Mouse (Mus musculus): ENCODE measurements around the gene Ccdc142. TPM values are rescaled to one million over a fixed set of nuclear protein-coding genes. Genes with fewer than 3 reads are reported as not detected.

The Ccdc142 gene
- polyA plus RNA-seq, 1 experiment from 2014 or later = 4.2 TPM

DNA sequence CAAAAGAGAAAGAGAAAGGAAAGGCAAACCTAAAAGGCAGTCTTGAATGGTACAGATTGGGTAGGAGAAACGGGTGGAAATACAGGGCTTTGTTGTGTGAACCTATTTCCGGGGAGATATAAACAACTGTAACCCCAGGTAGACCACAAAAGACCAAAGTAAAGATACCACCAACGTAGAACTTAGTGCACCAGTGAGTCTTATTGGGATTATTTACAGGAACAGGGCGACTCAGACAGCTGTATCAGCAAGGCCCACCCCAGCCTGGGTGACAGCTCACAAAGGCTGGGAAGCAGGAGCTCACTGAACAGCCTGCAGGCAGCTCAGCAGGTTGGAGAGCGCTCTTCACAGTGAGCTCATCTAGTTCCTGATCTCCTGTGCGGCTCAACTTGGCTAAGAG, 5.4 kb upstream of the Ccdc142 start:
- no peak for ATAC-seq (ENCODE audit: low FRiP score, low TSS enrichment)
- Histone ChIP-seq H3K4me1 (ENCODE audit: control insufficient read depth, insufficient read depth, low read length) (0 out of 2 replicates have a peak, but pooled peaks cover 4% of the 10 kb centered on the region), H3K36me3 (ENCODE audit: control insufficient read depth, insufficient read depth, low read length) (no peaks in the 10 kb centered on the region), H3K4me2 (ENCODE audit: low read length) (no peak overlapping the region), H3K4me3 (replicated peaks; ENCODE audit: low read depth, low read length) (no peak overlapping the region), H3K9me3 (ENCODE audit: control insufficient read depth, low read length) (no peaks in the 10 kb centered on the region), H3K27ac (replicated peaks; ENCODE audit: low read depth, low read length) (no peak overlapping the region), H3K9ac (replicated peaks; ENCODE audit: low read length) (no peak overlapping the region), H3K27me3 (ENCODE audit: control insufficient read depth, insufficient read depth, low read length) (peaks cover 5% of the 10 kb centered on the region; the same call in 1 of the 2 replicates)
- 37% methylated on average over 6 of the region's 6 CpGs for WGBS
- no peak for DNase-seq

DNA sequence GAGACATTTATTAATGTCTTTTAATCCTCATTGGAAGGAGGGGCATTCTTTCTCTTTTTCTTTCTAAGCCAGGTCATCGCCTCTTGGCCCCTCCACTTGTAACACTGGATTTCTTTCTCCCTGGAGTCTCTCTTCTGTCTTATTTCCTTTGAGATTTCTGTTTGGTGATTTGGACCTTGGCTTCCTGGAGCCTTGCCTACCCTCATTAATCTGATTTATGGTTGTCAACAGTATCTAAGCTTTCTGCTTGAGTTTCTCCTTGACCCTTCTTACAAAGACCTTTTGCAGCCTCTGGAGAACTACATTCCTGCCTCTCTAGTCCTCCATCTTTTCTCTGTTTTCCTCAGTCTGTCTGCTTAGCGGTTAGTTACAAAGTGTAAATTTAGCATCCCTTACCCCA, 3.0 kb upstream of the Ccdc142 start:
- Histone ChIP-seq H3K27ac (replicated peaks; ENCODE audit: low read depth, low read length) (no peak overlapping the region), H3K4me3 (replicated peaks; ENCODE audit: low read depth, low read length) (no peak overlapping the region), H3K36me3 (ENCODE audit: control insufficient read depth, insufficient read depth, low read length) (no peaks in the 10 kb centered on the region), H3K27me3 (ENCODE audit: control insufficient read depth, insufficient read depth, low read length) (no peaks in the 10 kb centered on the region), H3K4me1 (ENCODE audit: control insufficient read depth, insufficient read depth, low read length) (peaks cover 14% of the 10 kb centered on the region), H3K9me3 (ENCODE audit: control insufficient read depth, low read length) (no peaks in the 10 kb centered on the region), H3K9ac (replicated peaks; ENCODE audit: low read length) (no peak overlapping the region), H3K4me2 (ENCODE audit: low read length) (no peak overlapping the region)
- DNase-seq (no peak), ATAC-seq (ENCODE audit: low FRiP score, low TSS enrichment) (no peak)
- 74% methylated on average over 2 of the region's 2 CpGs for WGBS

DNA sequence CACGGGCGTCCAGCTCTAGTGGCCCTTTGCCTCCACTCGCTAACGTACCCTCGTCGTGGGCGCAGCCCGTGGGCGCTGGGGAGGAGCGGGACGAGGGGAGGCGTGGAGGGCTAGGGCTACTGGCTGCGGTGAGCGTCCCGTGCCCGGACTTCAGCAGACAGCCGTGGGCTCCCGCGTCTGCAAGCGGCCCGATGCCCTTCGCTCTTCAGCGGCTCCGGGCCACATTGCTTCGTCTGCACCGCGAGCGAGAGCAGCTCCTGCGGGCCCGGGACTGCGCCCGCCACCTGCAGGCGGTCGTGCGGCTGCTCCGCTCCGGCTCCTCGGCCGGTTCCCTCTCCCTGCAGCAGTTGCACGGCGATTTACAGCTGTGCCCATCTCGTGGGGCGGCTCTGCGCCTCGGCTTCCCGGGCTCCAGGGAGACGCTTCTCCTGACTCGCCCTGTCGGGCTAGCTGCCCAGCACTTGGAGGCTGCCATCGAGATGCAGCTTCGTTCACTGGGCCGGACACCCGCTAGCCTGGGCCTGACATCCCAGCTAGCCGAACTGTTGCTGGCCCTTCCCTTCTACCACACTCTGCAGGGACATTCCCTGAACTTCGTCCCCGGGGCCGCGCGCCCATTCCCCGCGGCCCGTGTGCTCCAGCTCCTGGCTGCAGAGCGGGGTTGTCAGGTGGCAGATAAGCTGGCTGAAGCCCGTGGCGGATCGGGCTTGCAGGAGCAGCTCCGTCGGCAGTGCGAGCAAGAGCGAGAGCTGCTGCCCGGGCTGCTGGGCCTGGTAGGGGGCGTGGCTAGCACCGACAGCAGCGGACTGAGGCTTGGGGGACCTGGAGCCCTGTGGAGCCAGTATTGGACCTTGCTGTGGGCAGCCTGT, 521 bp downstream of the Ccdc142 start:
- Histone ChIP-seq H3K4me2 (ENCODE audit: low read length) (peak overlapping the region; percentile 99), H3K4me1 (ENCODE audit: control insufficient read depth, insufficient read depth, low read length) (peaks cover 14% of the 10 kb centered on the region), H3K4me3 (replicated peaks; ENCODE audit: low read depth, low read length) (peak overlapping the region; percentile 77), H3K9ac (replicated peaks; ENCODE audit: low read length) (peak overlapping the region; percentile 75), H3K27ac (replicated peaks; ENCODE audit: low read depth, low read length) (peak overlapping the region; percentile 82), H3K27me3 (ENCODE audit: control insufficient read depth, insufficient read depth, low read length) (no peaks in the 10 kb centered on the region), H3K36me3 (ENCODE audit: control insufficient read depth, insufficient read depth, low read length) (no peaks in the 10 kb centered on the region), H3K9me3 (ENCODE audit: control insufficient read depth, low read length) (no peaks in the 10 kb centered on the region)
- under 1% methylated on average over 74 of the region's 74 CpGs for WGBS
- DNase-seq (peak; percentile 80), ATAC-seq (ENCODE audit: low FRiP score, low TSS enrichment) (peak; percentile 79)

DNA sequence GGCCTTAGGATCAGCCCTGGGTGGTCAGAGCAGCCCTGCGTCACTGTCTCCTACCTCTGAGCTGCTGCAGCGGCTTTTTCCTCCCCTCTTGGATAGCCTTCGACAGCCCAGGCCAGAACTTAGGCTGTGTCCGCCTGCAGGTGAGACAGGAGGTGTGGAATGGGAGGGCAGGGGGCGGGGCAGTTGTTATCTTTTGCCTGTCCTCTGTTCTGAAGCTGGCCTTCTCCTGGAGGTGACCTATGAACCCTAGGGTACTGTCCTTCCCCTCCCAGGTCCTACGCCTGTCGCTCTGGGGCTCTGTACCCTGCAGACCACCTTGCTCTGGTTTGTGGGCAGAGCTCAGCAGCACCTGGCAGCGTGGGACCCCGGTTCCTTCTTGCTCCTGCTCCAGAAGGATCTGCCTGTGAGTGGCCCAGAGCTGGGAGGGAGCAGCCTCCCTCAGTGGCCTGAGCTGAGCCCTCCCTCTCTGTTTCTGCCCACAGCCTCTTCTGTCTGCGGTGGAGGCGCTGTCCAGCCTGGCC, 1.8 kb downstream of the Ccdc142 start:
- H3K4me1 ChIP-seq (ENCODE audit: control insufficient read depth, insufficient read depth, low read length) = peaks cover 21% of the 10 kb centered on the region
- ATAC-seq (ENCODE audit: low FRiP score, low TSS enrichment) = no peak
- no peak overlapping the region for H3K27ac ChIP-seq (replicated peaks; ENCODE audit: low read depth, low read length)
- H3K27me3 ChIP-seq (ENCODE audit: control insufficient read depth, insufficient read depth, low read length) = no peaks in the 10 kb centered on the region
- H3K4me3 ChIP-seq (replicated peaks; ENCODE audit: low read depth, low read length) = peak overlapping the region; percentile 77
- peak overlapping the region; percentile 99 for H3K4me2 ChIP-seq (ENCODE audit: low read length)
- DNase-seq = no peak
- peak overlapping the region; percentile 75 for H3K9ac ChIP-seq (replicated peaks; ENCODE audit: low read length)
- 44% methylated on average over 11 of the region's 11 CpGs for WGBS
- no peaks in the 10 kb centered on the region for H3K36me3 ChIP-seq (ENCODE audit: control insufficient read depth, insufficient read depth, low read length)
- H3K9me3 ChIP-seq (ENCODE audit: control insufficient read depth, low read length) = no peaks in the 10 kb centered on the region

DNA sequence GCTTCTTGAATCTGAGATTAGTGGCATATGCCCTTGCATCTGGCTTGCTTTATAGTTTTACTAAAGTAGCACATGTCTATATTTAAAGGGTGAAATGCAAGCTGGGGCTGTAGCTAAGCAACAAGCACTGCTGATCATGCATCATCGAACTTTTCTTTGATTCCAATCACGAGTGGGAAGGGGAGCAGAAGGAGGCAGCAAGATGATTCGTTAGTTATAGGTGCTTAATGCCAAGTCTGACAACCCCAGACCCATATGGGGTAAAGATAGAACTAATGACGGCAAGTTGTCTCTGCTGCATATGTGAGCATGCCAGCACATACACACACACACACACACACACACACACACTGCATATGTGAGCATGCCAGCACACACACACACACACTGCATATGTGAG, 2.8 kb downstream of the Ccdc142 start:
- H3K4me1 ChIP-seq (ENCODE audit: control insufficient read depth, insufficient read depth, low read length) = peaks cover 26% of the 10 kb centered on the region
- WGBS = 75% methylated on average over 4 of the region's 4 CpGs
- H3K9me3 ChIP-seq (ENCODE audit: control insufficient read depth, low read length) = no peaks in the 10 kb centered on the region
- H3K27me3 ChIP-seq (ENCODE audit: control insufficient read depth, insufficient read depth, low read length) = no peaks in the 10 kb centered on the region
- no peak for DNase-seq
- no peak overlapping the region for H3K27ac ChIP-seq (replicated peaks; ENCODE audit: low read depth, low read length)
- no peaks in the 10 kb centered on the region for H3K36me3 ChIP-seq (ENCODE audit: control insufficient read depth, insufficient read depth, low read length)
- no peak for ATAC-seq (ENCODE audit: low FRiP score, low TSS enrichment)
- no peak overlapping the region for H3K9ac ChIP-seq (replicated peaks; ENCODE audit: low read length)
- no peak overlapping the region for H3K4me3 ChIP-seq (replicated peaks; ENCODE audit: low read depth, low read length)
- no peak overlapping the region for H3K4me2 ChIP-seq (ENCODE audit: low read length)

DNA sequence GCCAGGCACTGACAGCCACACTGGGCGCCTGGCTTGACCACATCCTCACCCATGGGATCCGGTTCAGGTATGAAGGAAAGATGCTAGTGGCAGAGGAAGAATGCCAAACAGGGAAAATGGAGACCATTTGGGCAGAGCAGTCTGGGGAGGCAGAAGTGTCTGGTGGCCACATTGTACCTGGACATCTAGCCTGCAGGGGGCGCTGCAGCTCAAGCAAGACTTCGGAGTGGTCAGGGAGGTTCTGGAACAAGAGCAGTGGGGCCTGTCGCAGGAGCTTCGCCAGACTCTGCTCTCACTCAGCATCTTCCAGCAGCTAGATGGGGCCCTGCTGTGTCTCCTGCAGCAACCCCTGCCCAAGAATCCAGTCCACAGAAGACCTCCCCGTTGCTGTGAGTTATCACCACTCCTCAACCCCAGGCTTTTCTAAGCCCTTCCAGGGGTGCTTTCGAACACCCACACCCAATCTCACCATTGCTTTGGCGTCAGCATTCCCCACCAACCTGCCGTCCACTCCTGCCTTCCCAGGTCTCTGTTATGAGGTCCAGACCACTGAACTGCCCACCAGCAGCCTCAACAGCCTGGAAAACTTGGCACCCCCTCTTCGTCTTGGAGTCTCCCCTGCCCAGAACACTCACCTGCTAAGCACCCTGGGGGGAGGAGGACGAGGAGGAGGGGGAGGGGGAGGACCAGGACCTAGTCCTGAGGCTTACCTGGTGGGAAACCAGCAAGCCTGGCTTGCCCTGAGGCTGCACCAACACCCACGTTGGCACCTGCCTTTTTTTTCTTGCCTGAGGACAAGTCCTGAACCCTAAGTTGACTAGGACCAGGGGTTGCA, 6.4 kb downstream of the Ccdc142 start:
- no peak for ATAC-seq (ENCODE audit: low FRiP score, low TSS enrichment)
- peak; percentile 76 for DNase-seq
- H3K27me3 ChIP-seq (ENCODE audit: control insufficient read depth, insufficient read depth, low read length) = no peaks in the 10 kb centered on the region
- H3K4me2 ChIP-seq (ENCODE audit: low read length) = peak overlapping the region; percentile 91
- peak overlapping the region; percentile 88; the same call in 1 of the 2 replicates for H3K9ac ChIP-seq (replicated peaks; ENCODE audit: low read length)
- H3K36me3 ChIP-seq (ENCODE audit: control insufficient read depth, insufficient read depth, low read length) = 0 out of 2 replicates have a peak, but pooled peaks cover 8% of the 10 kb centered on the region
- H3K27ac ChIP-seq (replicated peaks; ENCODE audit: low read depth, low read length) = peak overlapping the region; percentile 83; the same call in 1 of the 2 replicates
- 33% methylated on average over 13 of the region's 13 CpGs for WGBS
- H3K9me3 ChIP-seq (ENCODE audit: control insufficient read depth, low read length) = no peaks in the 10 kb centered on the region
- peak overlapping the region; percentile 90 for H3K4me3 ChIP-seq (replicated peaks; ENCODE audit: low read depth, low read length)
- H3K4me1 ChIP-seq (ENCODE audit: control insufficient read depth, insufficient read depth, low read length) = peaks cover 26% of the 10 kb centered on the region

DNA sequence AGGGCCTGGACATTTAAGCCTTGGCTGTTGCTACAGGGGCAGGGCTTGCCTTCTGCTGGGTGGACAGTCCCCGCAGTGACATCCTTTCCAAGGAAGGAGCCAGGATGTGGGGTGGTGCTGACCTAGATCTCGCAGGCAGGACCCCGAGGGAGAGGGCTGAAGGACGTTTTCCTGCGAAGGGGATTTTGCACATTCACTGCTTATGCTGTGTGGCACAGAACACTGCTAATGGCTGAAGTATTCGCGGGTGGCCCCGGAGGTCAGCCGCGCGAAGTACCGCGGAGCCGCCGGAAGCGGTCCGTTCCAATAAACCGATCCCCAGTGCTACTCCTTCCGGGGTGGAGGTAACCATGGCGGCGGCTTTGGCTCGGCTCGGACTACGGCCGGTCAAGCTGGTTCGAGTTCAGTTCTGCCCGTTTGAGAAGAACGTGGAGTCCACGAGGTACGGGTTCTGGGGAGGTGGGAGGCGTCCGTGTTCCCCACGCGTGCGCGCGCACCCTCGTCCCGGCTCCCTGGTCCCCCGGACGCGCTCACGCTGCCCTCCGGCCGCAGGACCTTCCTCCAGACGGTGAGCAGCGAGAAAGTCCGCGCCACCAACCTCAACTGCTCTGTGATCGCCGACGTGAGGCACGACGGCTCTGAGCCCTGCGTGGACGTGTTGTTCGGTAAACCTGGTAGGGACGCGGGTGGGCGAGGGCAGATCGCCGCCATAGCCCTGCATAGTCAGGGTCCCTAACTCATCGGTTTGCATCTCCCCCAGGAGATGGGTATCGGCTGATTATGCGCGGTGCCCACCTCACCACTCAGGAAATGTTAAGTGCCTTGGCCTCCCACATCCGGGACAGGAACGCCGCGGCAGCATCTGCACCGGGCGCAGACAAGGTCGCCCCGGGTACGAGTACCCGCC, 7.6 kb downstream of the Ccdc142 start, which contains the start of gene Mrpl53:
Gene Mrpl53 (plus strand): TSS at position 279 of the 907 bp plus-strand sequence.
- DNase-seq (peak; percentile 89), ATAC-seq (ENCODE audit: low FRiP score, low TSS enrichment) (peak; percentile 90)
- no peaks in the 10 kb centered on the region for H3K27me3 ChIP-seq (ENCODE audit: control insufficient read depth, insufficient read depth, low read length)
- WGBS = under 1% methylated on average over 76 of the region's 76 CpGs
- H3K27ac ChIP-seq (replicated peaks; ENCODE audit: low read depth, low read length) = peak within 1 kb of the TSS; percentile 83
- no peaks in the 10 kb centered on the region for H3K9me3 ChIP-seq (ENCODE audit: control insufficient read depth, low read length)
- H3K4me3 ChIP-seq (replicated peaks; ENCODE audit: low read depth, low read length) = peak within 1 kb of the TSS; percentile 90
- peak within 1 kb of the TSS; percentile 91 for H3K4me2 ChIP-seq (ENCODE audit: low read length)
- 0 out of 2 replicates have a peak, but pooled peaks cover 8% of the 10 kb centered on the region for H3K36me3 ChIP-seq (ENCODE audit: control insufficient read depth, insufficient read depth, low read length)
- H3K9ac ChIP-seq (replicated peaks; ENCODE audit: low read length) = peak within 1 kb of the TSS; percentile 88
- H3K4me1 ChIP-seq (ENCODE audit: control insufficient read depth, insufficient read depth, low read length) = peaks cover 20% of the 10 kb centered on the region
